Mouse (Mus musculus) heart, adult 18-20 months (tissue): ENCODE measurements around the gene Gpr162. TPM values are rescaled to one million over a fixed set of nuclear protein-coding genes. Genes with fewer than 3 reads are reported as not detected.
"Not testable (repeated sequence)": the region's sequence is repeated elsewhere in the genome, so short reads cannot be mapped to it uniquely, and the experiment has no call there.

Experiments
- DNase-seq, 2 experiments: peaks; one replicate each; pipeline ENCODE4 v3.0.0; 2021 to 2022; ENCODE audit warnings: mixed read lengths in 1 of 2
- long read RNA-seq, 2 experiments: library from polyadenylated mRNA; stranded (forward); transcript quantifications; one replicate each; pipeline ENCODE4 v2.0.0; 2021
- total RNA-seq, 2 experiments: library from RNA; stranded (reverse); gene quantifications; 2 replicates each; pipeline ENCODE4 v1.2.3; 2021

The Gpr162 gene
- total RNA-seq, result under 1 TPM; 0.36 to 0.84 TPM
- long read RNA-seq, experiment 1, result 0 reads
- long read RNA-seq, experiment 2, result 0 reads

- DNase-seq, result peak; percentile 53 to 57
These were observed at the start of gene Gpr162 for GRCm38 (mm10) chr6:124863658-124864298. TSS of gene Gpr162 (minus strand) at chr6:124863983.

DNA sequence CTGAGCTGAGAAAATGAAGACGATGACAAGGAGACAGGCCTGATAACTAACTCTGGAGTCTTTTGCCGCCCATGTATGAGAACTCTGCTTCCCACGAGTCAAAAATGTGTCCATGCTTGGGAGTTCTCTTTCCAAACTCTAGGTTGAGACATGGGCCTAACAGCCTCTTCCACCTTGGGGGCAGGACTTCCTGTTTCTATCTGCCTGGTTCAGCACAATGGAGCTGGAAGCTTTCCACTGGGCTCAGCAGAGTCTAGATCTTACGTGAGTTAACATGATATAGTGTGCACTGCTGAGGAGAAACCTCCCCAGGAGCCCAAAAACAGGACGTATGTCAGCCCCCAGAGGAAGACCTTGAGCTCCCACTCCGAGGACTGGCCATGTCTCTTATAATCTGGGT, 49.4 kb upstream of the Gpr162 start:
- DNase-seq, result no peak

DNA sequence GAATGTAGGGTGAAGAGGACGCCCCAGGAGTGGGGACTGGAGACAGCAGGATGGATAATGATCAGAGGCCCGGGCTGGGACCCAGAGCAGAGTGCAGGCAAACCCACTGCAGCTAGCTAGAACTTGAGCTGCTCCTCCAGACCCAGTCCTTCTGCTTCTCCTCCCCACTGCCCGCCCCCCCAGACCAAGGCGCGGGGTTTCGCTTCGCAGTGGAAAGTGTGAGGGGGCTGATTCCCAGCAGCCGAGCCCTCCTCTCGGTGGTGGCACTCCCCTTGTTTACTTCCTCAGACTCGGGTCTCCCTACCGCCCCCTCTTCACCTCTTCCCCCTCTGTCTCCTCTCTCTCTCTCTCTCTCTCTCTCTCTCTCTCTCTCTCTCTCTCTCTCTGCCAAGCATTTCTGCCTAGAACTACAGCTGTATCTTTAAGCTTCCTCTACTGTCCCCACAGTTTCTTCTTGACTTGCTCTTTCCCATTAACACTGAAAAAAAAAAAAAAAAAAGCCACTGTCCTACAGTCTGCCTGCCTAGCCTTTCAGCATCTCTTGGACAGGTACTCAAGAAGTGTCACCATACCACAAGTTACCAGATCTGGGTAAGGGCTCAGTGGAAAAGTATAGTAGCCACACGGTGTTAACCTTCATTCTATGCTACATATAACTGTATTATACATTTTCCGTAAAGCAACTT, 47.9 kb upstream of the Gpr162 start, which contains the start of gene Lag3:
Gene Lag3, minus strand, starts transcription at position 173 of the 686 bp plus-strand sequence.
- no peak for DNase-seq

DNA sequence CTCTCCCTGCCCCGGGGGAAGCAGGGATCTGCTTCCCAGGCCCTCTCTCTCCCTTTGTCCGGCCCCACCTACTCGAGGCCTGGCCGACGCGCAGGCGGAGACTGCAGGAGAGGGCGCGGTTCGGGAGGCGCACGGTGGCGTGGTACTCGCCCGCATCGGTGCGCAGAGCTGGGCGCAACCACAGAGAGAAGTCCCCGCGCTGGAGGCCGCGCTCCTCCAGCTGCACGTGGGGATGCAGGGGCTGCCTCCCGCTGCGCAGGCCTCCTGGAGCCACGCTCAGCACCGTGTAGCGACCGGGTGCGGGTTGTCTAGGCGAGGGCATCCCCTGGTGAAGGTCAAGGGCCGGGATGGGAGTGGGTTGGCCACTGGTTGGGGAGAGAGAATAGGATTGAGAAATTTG, 46.2 kb upstream of the Gpr162 start:
- no peak for DNase-seq

GRCm38 (mm10) chr6:124907767-124908166, 44.0 kb upstream of the Gpr162 start:
- DNase-seq, result no peak

DNA sequence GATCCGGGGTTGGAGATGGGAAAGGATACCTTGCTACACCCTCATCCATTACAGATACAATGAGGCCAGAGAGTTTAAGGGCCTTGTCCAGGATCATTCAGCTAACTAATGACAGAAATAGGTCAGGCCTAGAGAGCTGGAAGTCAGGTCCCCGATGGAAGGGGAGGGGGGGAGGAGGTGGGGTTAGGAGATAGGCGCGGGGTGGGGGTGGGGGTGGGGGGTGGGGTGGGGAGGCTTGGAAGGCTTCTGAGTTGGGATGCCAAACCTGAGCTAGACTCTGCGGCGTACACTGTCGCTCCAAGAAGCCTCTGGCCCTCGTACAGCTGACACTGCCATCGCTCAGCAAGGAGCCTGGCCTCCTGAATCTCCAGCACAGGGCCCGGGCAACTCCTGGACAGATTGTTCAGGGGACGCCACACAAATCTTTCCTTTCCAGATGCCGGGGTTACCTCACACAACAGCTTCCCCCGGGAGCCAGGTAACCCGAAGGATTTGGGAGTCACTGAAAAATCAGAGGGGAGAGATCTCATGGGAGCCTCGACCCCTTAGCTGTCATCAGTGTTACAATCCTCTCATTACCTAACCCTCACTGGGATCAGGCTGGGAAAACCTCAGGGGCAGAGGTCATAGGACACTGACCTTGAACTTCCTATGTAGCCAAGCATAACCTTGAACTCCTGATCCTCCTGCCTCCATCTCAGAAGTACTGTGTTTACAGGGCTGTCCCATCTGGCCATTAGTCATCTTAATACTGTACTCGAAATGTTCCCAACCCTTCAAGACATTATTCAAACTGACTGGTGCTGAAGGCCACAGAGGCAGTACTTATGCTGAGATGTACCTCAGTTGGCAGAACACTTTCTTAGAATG, 41.4 kb upstream of the Gpr162 start:
- no peak for DNase-seq

DNA sequence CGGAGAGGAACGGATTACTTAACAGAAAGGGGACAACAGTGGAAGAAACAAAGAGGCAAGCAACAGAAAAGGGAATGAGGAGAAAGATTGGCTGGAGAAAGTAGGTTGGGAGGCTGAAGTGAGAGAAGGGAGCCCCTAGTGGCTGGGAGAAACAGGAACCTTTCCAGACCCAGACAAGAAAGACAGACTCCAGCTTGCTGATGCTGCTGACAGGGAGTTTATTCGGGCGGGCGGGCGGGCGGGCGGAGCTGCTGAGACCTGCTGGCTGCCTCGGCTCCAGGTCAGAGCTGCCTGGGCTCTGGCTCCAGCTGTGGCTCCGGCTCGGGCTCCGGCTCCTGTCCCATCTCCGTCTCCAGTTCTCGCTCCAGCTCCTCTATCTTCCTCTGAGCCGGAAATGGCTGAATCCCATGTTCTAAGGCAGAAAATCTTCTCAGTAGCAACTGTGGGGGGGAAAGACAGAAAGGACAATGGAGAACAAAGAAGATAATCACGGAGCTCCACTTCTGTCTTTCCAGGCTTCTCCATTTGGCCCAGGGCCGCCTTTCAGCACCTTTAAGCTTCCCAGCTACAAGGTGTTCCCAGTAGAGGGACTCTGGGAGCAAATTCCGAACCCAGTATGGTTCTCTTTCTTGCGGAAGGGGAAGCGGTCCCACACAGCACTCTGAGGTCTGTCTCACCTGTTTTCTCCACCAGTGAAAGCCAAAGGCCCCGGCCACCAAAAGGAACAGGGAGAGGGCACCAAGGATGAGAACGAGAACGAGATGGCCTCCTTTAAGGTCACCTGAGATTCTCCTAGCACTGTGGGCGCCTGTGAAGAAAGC, 40.6 kb upstream of the Gpr162 start:
- DNase-seq, result peak; percentile 83 to 90

DNA sequence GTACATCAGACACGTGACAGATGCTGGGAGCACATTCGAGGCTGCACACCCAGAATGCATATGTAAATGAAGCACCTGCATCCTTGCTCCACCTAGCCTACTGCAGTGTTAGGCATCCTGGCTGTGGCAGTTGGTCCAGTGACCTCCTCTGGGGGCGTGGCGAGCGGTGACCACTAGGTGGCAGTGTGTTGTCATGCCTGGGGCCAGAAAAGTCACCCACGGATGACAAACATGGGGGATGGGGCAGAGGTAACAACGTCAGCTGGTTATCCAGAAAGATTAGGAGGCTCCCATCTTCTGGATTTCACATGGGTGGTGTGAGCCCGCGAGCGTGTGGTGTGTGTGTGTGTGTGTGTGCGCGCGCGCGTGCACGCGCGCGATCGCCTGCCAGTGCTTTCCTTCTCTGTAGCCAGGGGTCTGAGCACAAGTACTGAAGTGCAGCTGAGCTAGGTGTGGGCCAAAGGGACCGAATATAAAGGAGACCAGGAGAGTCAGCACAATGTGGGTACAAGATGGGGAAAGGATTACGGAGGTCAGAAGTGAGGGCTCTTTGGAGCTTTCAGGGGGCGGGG, 39.9 kb upstream of the Gpr162 start:
- peak; percentile 95 to 99 for DNase-seq

DNA sequence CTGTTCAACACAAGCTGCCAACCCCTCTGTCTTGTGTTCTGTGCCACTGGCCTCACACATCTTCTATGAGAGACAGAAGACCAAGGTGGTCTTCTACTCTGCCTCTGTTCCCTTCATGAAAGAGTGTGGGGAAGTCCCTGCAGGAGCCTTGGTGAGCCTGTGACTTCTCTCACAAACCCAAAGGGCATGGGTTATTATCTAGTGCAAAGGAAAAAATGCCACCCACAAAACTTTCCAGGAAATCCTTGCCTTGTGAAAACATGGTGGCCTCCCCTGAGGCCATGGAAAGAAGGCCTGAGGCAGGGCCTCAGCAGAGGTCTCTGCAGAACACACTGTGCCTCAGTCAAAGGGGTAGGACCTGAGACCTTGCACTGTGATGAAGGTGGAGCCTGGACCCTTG, 38.1 kb upstream of the Gpr162 start:
- no peak for DNase-seq

DNA sequence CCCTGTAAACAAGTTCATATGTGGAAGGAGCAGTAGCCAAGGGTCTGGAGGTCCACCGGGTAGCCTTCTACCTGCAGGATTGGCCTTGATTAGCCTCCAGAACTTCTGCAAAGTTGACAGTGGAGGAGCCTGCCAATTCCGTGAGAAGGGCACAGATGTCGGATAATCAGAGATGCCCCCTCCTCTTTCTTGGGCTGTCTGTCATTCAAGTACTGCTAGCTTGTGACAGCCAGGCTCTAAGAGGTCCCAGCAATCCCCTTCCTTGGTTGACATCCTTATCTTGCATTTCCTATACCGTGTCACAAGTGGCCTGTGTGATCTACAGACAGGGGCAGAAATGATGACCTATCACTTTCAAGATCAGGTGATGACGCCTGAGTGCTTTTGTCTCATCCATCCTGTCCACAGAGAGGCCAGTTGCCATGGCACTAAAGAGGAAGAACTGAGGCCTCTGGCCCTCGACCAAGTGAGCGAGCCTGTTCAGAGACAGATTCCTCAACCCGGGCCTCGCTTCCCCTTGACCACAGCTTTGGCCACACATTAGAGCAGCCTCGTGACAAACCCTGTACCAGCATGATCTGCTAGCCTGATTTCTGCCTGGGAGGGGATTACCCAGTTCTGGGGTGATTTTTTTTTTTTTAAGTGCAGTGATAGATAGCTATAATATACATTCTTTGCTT, 37.2 kb upstream of the Gpr162 start:
- DNase-seq, result peak in 1 of 2 experiments; percentile 72

GRCm38 (mm10) chr6:124900056-124900800, 36.4 kb upstream of the Gpr162 start:
- no peak for DNase-seq

DNA sequence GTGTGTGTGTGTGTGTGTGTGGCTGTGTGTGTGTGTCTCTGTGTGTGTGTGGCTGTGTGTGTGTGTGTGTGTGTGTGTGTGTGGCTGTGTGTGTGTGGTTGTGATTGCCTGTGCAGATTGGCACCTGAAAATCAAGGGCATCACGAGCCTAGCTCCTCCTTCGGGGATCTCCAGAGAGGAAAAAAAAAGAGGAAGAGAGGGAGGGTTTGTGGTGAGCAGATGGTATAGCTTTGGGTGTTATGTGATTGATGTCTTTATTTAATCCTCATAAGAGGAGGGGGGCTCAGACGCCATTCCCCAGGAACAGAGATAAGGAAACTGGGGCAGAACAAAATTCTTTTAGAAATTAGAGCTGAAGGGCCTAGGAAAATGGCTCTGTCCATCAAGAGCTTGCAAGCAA, 34.6 kb upstream of the Gpr162 start:
- no peak for DNase-seq

DNA sequence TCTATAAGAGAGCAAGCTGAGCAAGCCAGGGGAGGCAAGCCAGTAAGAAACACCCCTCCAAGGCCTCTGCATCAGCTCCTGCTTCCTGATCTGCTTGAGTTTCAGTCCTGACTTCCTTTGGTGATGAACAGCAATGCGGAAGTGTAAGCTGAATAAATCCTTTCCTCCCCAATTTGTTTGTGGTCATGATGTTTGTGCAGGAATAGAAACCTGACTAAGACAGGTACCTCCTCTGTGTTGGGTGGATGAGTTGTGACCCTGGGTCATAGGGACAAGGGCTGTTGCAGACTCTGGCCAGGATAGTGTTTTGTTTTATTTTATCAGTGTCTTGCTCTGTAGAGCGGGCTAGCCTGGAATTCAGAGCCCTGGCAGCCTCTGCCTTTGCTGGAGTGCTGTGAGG, 30.3 kb upstream of the Gpr162 start:
- not testable (repeated sequence) for DNase-seq

GRCm38 (mm10) chr6:124890997-124891396, 27.2 kb upstream of the Gpr162 start:
- DNase-seq, result no peak

DNA sequence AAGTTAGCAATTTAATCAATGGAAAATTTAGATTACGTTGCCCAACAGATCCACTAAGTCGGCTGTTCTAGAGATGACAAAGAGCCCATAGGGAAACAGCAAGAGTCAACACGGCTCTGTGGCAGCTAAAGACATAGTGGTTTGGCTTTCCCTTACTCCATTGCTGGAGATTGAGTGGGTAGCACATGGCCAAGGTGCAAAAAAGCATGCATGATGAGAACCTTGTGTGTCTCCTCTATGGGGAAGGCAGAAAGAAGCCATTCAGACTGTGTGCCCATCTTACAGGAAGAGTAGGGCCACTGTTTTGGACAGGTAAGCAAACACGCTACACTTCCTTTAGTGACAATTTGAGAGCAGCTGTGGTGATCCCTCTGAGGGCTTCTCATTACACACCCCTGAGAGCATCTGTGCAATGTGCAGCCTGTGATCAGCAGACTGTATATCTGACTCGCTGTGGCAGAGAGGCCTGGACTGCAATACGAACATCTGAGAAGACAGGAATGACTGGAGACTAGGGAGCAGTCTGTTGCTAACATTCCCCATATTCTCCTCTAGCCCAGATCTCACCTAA, 24.9 kb upstream of the Gpr162 start:
- no peak for DNase-seq

- DNase-seq, result no peak
These were observed 24.2 kb upstream of the Gpr162 start, which contains the start of gene Cd4 for GRCm38 (mm10) chr6:124887986-124888385. TSS of gene Cd4 (minus strand) at chr6:124888221.

DNA sequence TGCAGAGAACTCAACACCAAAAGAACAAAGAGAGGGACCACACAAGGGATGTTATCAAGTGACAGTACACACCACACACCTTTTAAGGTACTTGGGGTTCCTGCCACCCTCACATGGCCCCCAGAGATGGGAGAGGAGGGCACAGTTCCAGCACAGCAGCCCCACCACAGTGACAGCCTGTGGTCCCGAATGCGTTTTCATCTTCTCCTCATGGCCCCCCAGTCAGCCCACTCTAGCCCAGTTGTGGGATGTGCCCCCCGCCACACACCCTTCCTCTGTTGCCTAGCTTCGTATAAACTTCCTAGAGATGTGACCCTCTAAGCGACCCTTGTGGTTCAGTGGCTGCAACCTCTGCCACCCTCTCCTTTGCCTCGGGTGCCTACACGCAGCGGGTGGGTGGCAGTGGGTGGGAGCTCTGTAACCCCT, 22.2 kb upstream of the Gpr162 start:
- no peak for DNase-seq

- peak; percentile 30 to 57 for DNase-seq
These were observed 21.1 kb upstream of the Gpr162 start for GRCm38 (mm10) chr6:124884714-124885500.

DNA sequence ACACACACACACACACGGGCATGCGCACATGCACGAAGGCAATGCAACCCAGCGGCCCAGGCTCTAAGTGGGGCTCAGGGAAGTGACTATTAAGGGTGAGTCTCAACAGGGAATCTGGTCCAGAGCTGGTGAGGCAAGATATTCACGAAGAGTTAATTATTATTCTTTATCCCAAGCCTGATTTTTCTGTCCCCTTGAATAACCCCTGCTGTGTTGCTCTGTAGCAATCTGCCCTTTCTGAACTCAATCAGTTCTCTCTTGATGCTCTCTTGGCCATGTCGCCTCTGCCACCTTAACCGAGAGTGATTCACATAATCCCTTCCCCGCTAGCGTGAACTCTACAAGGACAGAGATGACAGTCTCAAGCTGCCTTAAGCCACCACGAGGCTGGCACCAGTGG, 19.6 kb upstream of the Gpr162 start:
- DNase-seq, result no peak
